Mouse (Mus musculus) midbrain, postnatal 0 days (tissue): ENCODE data around the gene Gm20388. TPM values are rescaled to one million over a fixed set of nuclear protein-coding genes. Genes with fewer than 3 reads are reported as not detected.

Experiments used
- ATAC-seq: fragments of 200-750 bp; cut with Nextera tagmentation; 2 replicates; pipeline ENCODE4 v1.8.0; 2017; ENCODE audit warnings: moderate number of reproducible peaks, mild to moderate bottlenecking, moderate TSS enrichment, moderate library complexity; ENCODE audit not compliant: low FRiP score
- DNase-seq: peaks from one replicate; pipeline ENCODE4 v3.0.0-alpha.2; 2015; ENCODE audit warnings: low spot score
- H3K27ac ChIP-seq: fragments of 300-500 bp; sonication (generic); 2 replicates; pipeline ENCODE4 v1.5.1; 2014; ENCODE audit warnings: low read depth, mild to moderate bottlenecking, low read length, mixed read lengths
- H3K27me3 ChIP-seq: fragments of 300-500 bp; sonication (generic); 2 replicates; pipeline ENCODE4 v1.6.1; 2014; ENCODE audit warnings: low read length, control low read depth, mixed read lengths; ENCODE audit not compliant: insufficient read depth
- H3K36me3 ChIP-seq: fragments of 300-500 bp; sonication (generic); 2 replicates; pipeline ENCODE4 v1.6.1; 2014; ENCODE audit warnings: low read length, control low read depth, mixed read lengths; ENCODE audit not compliant: insufficient read depth
- H3K4me1 ChIP-seq: fragments of 300-500 bp; sonication (generic); 2 replicates; pipeline ENCODE4 v1.6.1; 2014; ENCODE audit warnings: mild to moderate bottlenecking, control low read depth, antibody characterized with exemption, low read length, mixed read lengths; ENCODE audit not compliant: insufficient read depth
- H3K4me2 ChIP-seq: fragments of 300-500 bp; sonication (generic); 2 replicates; pipeline ENCODE4 v1.6.1; 2014; ENCODE audit warnings: low read depth, mild to moderate bottlenecking, low read length, mixed read lengths; ENCODE audit not compliant: poor library complexity, severe bottlenecking
- H3K4me3 ChIP-seq: fragments of 300-500 bp; sonication (generic); 2 replicates; pipeline ENCODE4 v1.5.1; 2014; ENCODE audit warnings: low read depth, mild to moderate bottlenecking, low read length, moderate library complexity
- H3K9ac ChIP-seq: fragments of 300-500 bp; sonication (generic); replicated peaks from 2 replicates; pipeline ENCODE4 v1.6.1; 2014; ENCODE audit warnings: mild to moderate bottlenecking, low read length, moderate library complexity, mixed read lengths; ENCODE audit not compliant: poor library complexity, severe bottlenecking
- H3K9me3 ChIP-seq: fragments of 300-500 bp; sonication (generic); 2 replicates; pipeline ENCODE4 v1.6.1; 2016; ENCODE audit warnings: low read length, control low read depth
- CTCF ChIP-seq: IDR thresholded peaks from 2 replicates; pipeline ENCODE4 v1.5.1; 2016; ENCODE audit warnings: antibody characterized with exemption, mild to moderate bottlenecking
- WGBS: fragments of 180-500 bp; shearing (Covaris S2); extraction: QIAGEN DNeasy Blood & Tissue Kit; methylation state at CpG from one replicate; pipeline ENCODE4 v1.1.7; 2014; 5-methylcytosine and 5-hydroxymethylcytosine counted together
- polyA plus RNA-seq: library from polyadenylated mRNA; unstranded; fragments of >200 nt; fragmentation: Nextera tagmentation; extraction: Ambion mirVana; gene quantifications from 2 replicates; pipeline ENCODE4 v1.2.1, GENCODE M21; 2015
- total RNA-seq: library from RNA; depleted of rRNA; stranded (reverse); fragments of >200 nt; gene quantifications from 2 replicates; pipeline ENCODE4 v1.2.3, GENCODE M21; 2014

The Gm20388 gene
- total and polyA plus RNA-seq, 2 experiments from 2014 or later, result 74.2 TPM; not detected in 1

- Histone ChIP-seq H3K9ac (no peak overlapping the region), H3K27ac (no peak overlapping the region), H3K4me3 (no peak overlapping the region), H3K9me3 (no peaks in the 10 kb centered on the region), H3K27me3 (no peaks in the 10 kb centered on the region), H3K4me1 (peaks cover 7% of the 10 kb centered on the region; the same call in 1 of the 2 replicates), H3K36me3 (no peaks in the 10 kb centered on the region), H3K4me2 (no peak overlapping the region)
- no peak for DNase-seq
- no peak for ATAC-seq
- 96% methylated on average over 2 of the region's 2 CpGs for WGBS
- no peak for TF ChIP-seq CTCF
These were observed 1959.5 kb downstream of the Gm20388 start for GRCm38 (mm10) chr8:121870190-121870589.

GRCm38 (mm10) chr8:121871833-121872440 lies 1961.3 kb downstream of the Gm20388 start:
- Histone ChIP-seq H3K27ac (no peak overlapping the region), H3K27me3 (no peaks in the 10 kb centered on the region), H3K9ac (no peak overlapping the region), H3K9me3 (no peaks in the 10 kb centered on the region), H3K4me2 (no peak overlapping the region), H3K4me3 (no peak overlapping the region), H3K4me1 (peaks cover 7% of the 10 kb centered on the region; the same call in 1 of the 2 replicates), H3K36me3 (no peaks in the 10 kb centered on the region)
- no peak for TF ChIP-seq CTCF
- no peak for DNase-seq
- ATAC-seq, result no peak
- 22% methylated on average over 10 of the region's 10 CpGs for WGBS

GRCm38 (mm10) chr8:121874031-121874430 lies 1963.4 kb downstream of the Gm20388 start:
- ATAC-seq (0 out of 2 replicates have a peak, but pooled peaks have one; percentile 31), DNase-seq (peak; percentile 58)
- no peaks in the 10 kb centered on the region for H3K27me3 ChIP-seq
- 58% methylated on average over 9 of the region's 9 CpGs for WGBS
- no peak overlapping the region for H3K27ac ChIP-seq
- no peaks in the 10 kb centered on the region for H3K9me3 ChIP-seq
- peak; percentile 64 for TF ChIP-seq CTCF
- no peak overlapping the region for H3K9ac ChIP-seq
- H3K4me3 ChIP-seq, result no peak overlapping the region
- H3K4me1 ChIP-seq, result peaks cover 7% of the 10 kb centered on the region; the same call in 1 of the 2 replicates
- H3K4me2 ChIP-seq, result no peak overlapping the region
- H3K36me3 ChIP-seq, result no peaks in the 10 kb centered on the region

GRCm38 (mm10) chr8:121875045-121875444 lies 1964.4 kb downstream of the Gm20388 start:
- 77% methylated on average over 3 of the region's 3 CpGs for WGBS
- Histone ChIP-seq H3K4me2 (no peak overlapping the region), H3K27me3 (no peaks in the 10 kb centered on the region), H3K9me3 (no peaks in the 10 kb centered on the region), H3K4me3 (no peak overlapping the region), H3K9ac (no peak overlapping the region), H3K4me1 (peaks cover 7% of the 10 kb centered on the region; the same call in 1 of the 2 replicates), H3K36me3 (no peaks in the 10 kb centered on the region), H3K27ac (no peak overlapping the region)
- ATAC-seq (no peak), DNase-seq (no peak)
- no peak for TF ChIP-seq CTCF

- H3K4me3 ChIP-seq, result no peak overlapping the region
- ATAC-seq, result no peak
- H3K4me2 ChIP-seq, result no peak overlapping the region
- DNase-seq, result no peak
- H3K9ac ChIP-seq, result no peak overlapping the region
- H3K27ac ChIP-seq, result no peak overlapping the region
- H3K27me3 ChIP-seq, result no peaks in the 10 kb centered on the region
- TF ChIP-seq CTCF, result no peak
- peaks cover 4% of the 10 kb centered on the region; the same call in 1 of the 2 replicates for H3K36me3 ChIP-seq
- WGBS, result 85% methylated on average over 9 of the region's 9 CpGs
- H3K9me3 ChIP-seq, result no peaks in the 10 kb centered on the region
- peaks cover 7% of the 10 kb centered on the region; the same call in 1 of the 2 replicates for H3K4me1 ChIP-seq
These were observed 1964.9 kb downstream of the Gm20388 start for GRCm38 (mm10) chr8:121875517-121875916.

- no peaks in the 10 kb centered on the region for H3K27me3 ChIP-seq
- no peak for TF ChIP-seq CTCF
- no peak overlapping the region for H3K9ac ChIP-seq
- no peak overlapping the region for H3K4me2 ChIP-seq
- H3K36me3 ChIP-seq, result peaks cover 15% of the 10 kb centered on the region
- 75% methylated on average over 5 of the region's 5 CpGs for WGBS
- no peak overlapping the region for H3K4me3 ChIP-seq
- H3K27ac ChIP-seq, result no peak overlapping the region
- DNase-seq, result no peak
- no peak for ATAC-seq
- no peaks in the 10 kb centered on the region for H3K9me3 ChIP-seq
- peaks cover 3% of the 10 kb centered on the region; the same call in 1 of the 2 replicates for H3K4me1 ChIP-seq
These were observed 1966.6 kb downstream of the Gm20388 start for GRCm38 (mm10) chr8:121877212-121877611.
